Mouse (Mus musculus) stomach, postnatal 0 days (tissue): ENCODE data around the gene Gm1043. TPM values are rescaled to one million over a fixed set of nuclear protein-coding genes. Genes with fewer than 3 reads are reported as not detected.

Source experiments
- ATAC-seq: fragments of 200-750 bp; cut with Nextera tagmentation; 2 replicates; pipeline ENCODE4 v1.8.0; 2017; ENCODE audit not compliant: low FRiP score, low TSS enrichment
- DNase-seq: peaks from one replicate; pipeline ENCODE4 v3.0.0-alpha.2; 2016; ENCODE audit warnings: low spot score
- H3K27ac ChIP-seq: fragments of 300-500 bp; sonication (generic); replicated peaks from 2 replicates; pipeline ENCODE4 v1.5.1; 2014; ENCODE audit warnings: mild to moderate bottlenecking, control low read depth
- H3K27me3 ChIP-seq: fragments of 300-500 bp; sonication (generic); 2 replicates; pipeline ENCODE4 v1.6.1; 2014; ENCODE audit warnings: low read length; ENCODE audit not compliant: control insufficient read depth, insufficient read depth
- H3K36me3 ChIP-seq: fragments of 300-500 bp; sonication (generic); 2 replicates; pipeline ENCODE4 v1.6.1; 2014; ENCODE audit warnings: low read length, mixed read lengths; ENCODE audit not compliant: control insufficient read depth, insufficient read depth
- H3K4me1 ChIP-seq: fragments of 300-500 bp; sonication (generic); replicated peaks from 2 replicates; pipeline ENCODE4 v1.6.1; 2014; ENCODE audit warnings: antibody characterized with exemption; ENCODE audit not compliant: control insufficient read depth, insufficient read depth
- H3K4me2 ChIP-seq: fragments of 300-500 bp; sonication (generic); replicated peaks from 2 replicates; pipeline ENCODE4 v1.6.1; 2014; ENCODE audit warnings: low read depth, mild to moderate bottlenecking, control low read depth, moderate library complexity
- H3K4me3 ChIP-seq: fragments of 300-500 bp; sonication (generic); 2 replicates; pipeline ENCODE4 v1.5.1; 2014; ENCODE audit warnings: low read depth, low read length, control low read depth
- H3K9ac ChIP-seq: fragments of 300-500 bp; sonication (generic); 2 replicates; pipeline ENCODE4 v1.6.1; 2014; ENCODE audit warnings: mild to moderate bottlenecking, low read length, control low read depth, mixed read lengths
- H3K9me3 ChIP-seq: fragments of 300-500 bp; sonication (generic); 2 replicates; pipeline ENCODE4 v1.6.1; 2016; ENCODE audit warnings: low read length; ENCODE audit not compliant: control insufficient read depth
- CTCF ChIP-seq: IDR thresholded peaks from 2 replicates; pipeline ENCODE4 v1.5.1; 2016; ENCODE audit warnings: antibody characterized with exemption, low read depth, mild to moderate bottlenecking, moderate library complexity
- EP300 ChIP-seq: optimal IDR thresholded peaks from 2 replicates; pipeline ENCODE3; 2016; ENCODE audit warnings: antibody characterized with exemption
- WGBS: fragments of 180-500 bp; shearing (Covaris S2); extraction: QIAGEN DNeasy Blood & Tissue Kit; methylation state at CpG from one replicate; pipeline ENCODE4 v1.1.7; 2014; 5-methylcytosine and 5-hydroxymethylcytosine counted together
- polyA plus RNA-seq: library from polyadenylated mRNA; unstranded; fragments of >200 nt; fragmentation: Nextera tagmentation; extraction: Ambion mirVana; gene quantifications from 2 replicates; pipeline ENCODE4 v1.2.1, GENCODE M21; 2015

Gene Gm1043
- polyA plus RNA-seq, result 0.02 and 0.07 TPM in 2 replicates

DNA sequence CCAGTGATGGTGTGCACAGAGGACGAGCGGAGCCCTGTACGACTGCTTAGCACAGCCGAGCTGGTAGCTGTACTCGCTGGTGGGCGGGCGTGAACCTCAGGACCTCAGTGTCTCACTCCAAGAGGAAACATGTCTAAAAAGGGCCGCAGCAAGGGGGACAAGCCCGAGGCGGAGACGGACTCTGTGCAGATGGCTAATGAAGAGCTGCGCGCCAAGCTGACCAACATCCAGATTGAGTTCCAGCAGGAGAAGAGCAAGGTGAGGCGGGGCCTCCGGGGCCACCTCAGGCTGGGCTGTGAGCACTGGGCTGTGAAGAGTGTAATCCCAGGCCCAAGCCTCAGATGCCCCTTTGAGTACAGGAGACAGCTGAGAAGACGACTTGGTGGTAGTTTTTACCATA lies at the start of gene Gm1043:
TSS of gene Gm1043 (plus strand) at position 130 of the 400 bp plus-strand sequence.
- H3K9me3 ChIP-seq, result no peaks in the 10 kb centered on the region
- 90% methylated on average over 16 of the region's 16 CpGs for WGBS
- TF ChIP-seq EP300 (no peak), CTCF (no peak)
- H3K27me3 ChIP-seq, result no peaks in the 10 kb centered on the region
- H3K4me3 ChIP-seq, result no peak within 1 kb of the TSS
- no peak for ATAC-seq
- no peaks in the 10 kb centered on the region for H3K4me1 ChIP-seq
- DNase-seq, result no peak
- H3K4me2 ChIP-seq, result no peak within 1 kb of the TSS
- H3K9ac ChIP-seq, result no peak within 1 kb of the TSS
- no peak within 1 kb of the TSS for H3K27ac ChIP-seq
- no peaks in the 10 kb centered on the region for H3K36me3 ChIP-seq

GRCm38 (mm10) chr5:37035896-37036295 lies 49.3 kb upstream of the Gm1043 start:
- Histone ChIP-seq H3K9ac (no peak overlapping the region), H3K27ac (no peak overlapping the region), H3K27me3 (no peaks in the 10 kb centered on the region), H3K36me3 (no peaks in the 10 kb centered on the region), H3K4me2 (no peak overlapping the region), H3K9me3 (no peaks in the 10 kb centered on the region), H3K4me3 (no peak overlapping the region), H3K4me1 (no peaks in the 10 kb centered on the region)
- no peak for ATAC-seq
- WGBS, result 69% methylated on average over 6 of the region's 6 CpGs
- no peak for DNase-seq
- TF ChIP-seq EP300, result no peak
- TF ChIP-seq CTCF, result no peak

DNA sequence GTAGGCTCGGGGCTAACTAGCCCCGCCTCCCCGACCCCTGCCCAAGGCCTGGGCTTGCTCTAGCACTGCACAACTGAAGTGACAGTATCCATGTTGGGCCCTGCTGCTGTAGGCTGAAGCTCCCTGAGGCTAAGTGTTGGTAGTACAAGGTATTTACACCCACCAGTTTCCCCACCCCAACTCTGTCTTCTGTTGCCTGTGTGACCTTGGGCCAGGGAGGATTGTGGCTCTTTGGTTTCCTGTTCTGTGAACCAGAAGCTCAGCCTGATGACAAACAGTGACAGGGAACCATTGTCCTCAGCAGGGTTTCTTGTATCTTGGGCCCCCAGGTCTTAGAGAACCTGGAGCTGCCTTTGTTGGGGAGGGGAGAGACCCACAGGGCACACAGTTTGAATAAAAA lies 48.3 kb upstream of the Gm1043 start:
- ATAC-seq (no peak), DNase-seq (no peak)
- H3K4me2 ChIP-seq, result no peak overlapping the region
- no peak overlapping the region for H3K27ac ChIP-seq
- TF ChIP-seq CTCF (no peak), EP300 (no peak)
- no peak overlapping the region for H3K4me3 ChIP-seq
- H3K36me3 ChIP-seq, result no peaks in the 10 kb centered on the region
- no peak overlapping the region for H3K9ac ChIP-seq
- H3K27me3 ChIP-seq, result no peaks in the 10 kb centered on the region
- no peaks in the 10 kb centered on the region for H3K9me3 ChIP-seq
- WGBS, result 72% methylated on average over 3 of the region's 3 CpGs
- H3K4me1 ChIP-seq, result no peaks in the 10 kb centered on the region

- no peaks in the 10 kb centered on the region for H3K27me3 ChIP-seq
- H3K27ac ChIP-seq, result no peak overlapping the region
- ATAC-seq, result no peak
- H3K4me1 ChIP-seq, result no peaks in the 10 kb centered on the region
- H3K4me3 ChIP-seq, result no peak overlapping the region
- no peaks in the 10 kb centered on the region for H3K9me3 ChIP-seq
- no peak for DNase-seq
- H3K9ac ChIP-seq, result no peak overlapping the region
- 60% methylated on average over 6 of the region's 6 CpGs for WGBS
- H3K36me3 ChIP-seq, result no peaks in the 10 kb centered on the region
- TF ChIP-seq CTCF (no peak), EP300 (no peak)
- no peak overlapping the region for H3K4me2 ChIP-seq
These were observed 45.3 kb upstream of the Gm1043 start for GRCm38 (mm10) chr5:37039908-37040307.

DNA sequence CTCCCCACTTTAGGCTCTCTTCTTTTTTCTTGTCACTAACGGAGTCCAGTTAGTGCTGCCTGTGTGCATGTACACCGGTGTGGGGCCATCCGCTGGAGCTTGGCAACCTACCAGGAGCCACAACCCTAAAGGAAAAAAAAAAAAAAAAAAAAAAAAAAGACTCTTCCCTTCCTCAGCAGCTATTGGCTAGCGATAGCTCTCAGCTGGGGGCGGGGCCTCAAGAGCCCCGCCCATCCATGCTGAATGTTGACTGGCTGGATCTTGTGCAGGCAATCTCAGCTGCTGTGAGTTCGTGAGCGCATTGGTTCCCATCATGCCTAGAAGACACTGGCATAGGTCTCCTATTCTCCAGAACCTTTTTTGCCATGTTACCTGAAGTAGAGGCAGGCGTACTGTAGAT lies 44.5 kb upstream of the Gm1043 start:
- ATAC-seq, result peak; percentile 57
- TF ChIP-seq CTCF (no peak), EP300 (no peak)

DNA sequence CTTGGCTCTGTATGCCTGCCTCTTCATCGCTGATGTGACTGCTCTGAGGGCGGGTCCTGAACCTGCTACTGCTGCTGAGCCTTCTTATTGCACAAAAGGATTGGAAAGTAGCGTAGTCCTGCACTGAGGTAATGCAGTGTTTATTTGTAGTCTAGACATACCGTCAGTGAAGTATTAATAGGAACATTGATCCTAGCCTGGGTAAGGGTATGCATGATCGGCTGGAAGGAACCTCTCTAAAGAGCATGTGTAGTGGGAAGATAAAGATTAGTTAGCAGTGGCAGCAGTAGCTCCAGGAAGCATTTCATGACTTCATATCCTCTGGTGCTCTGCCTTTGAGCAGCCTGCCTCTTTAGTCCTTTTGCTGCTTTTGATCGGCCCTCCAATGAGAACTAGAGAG lies 43.5 kb upstream of the Gm1043 start:
- Histone ChIP-seq H3K4me1 (no peaks in the 10 kb centered on the region), H3K36me3 (no peaks in the 10 kb centered on the region), H3K4me3 (no peak overlapping the region), H3K4me2 (no peak overlapping the region), H3K27me3 (no peaks in the 10 kb centered on the region), H3K9ac (no peak overlapping the region), H3K27ac (no peak overlapping the region), H3K9me3 (no peaks in the 10 kb centered on the region)
- DNase-seq, result no peak
- WGBS, result 34% methylated on average over 6 of the region's 6 CpGs
- TF ChIP-seq EP300, result no peak
- TF ChIP-seq CTCF, result no peak
- peak; percentile 9; the same call in 1 of the 2 replicates for ATAC-seq

More for the DNA sequence above, 44.5 kb upstream of the Gm1043 start:
- H3K9ac ChIP-seq, result no peak overlapping the region
- H3K9me3 ChIP-seq, result no peaks in the 10 kb centered on the region
- H3K4me3 ChIP-seq, result no peak overlapping the region
- no peaks in the 10 kb centered on the region for H3K36me3 ChIP-seq
- no peak overlapping the region for H3K27ac ChIP-seq
- H3K4me2 ChIP-seq, result no peak overlapping the region
- H3K27me3 ChIP-seq, result no peaks in the 10 kb centered on the region
- WGBS, result 10% methylated on average over 9 of the region's 9 CpGs
- H3K4me1 ChIP-seq, result no peaks in the 10 kb centered on the region
- peak; percentile 67 for DNase-seq
